Mouse (Mus musculus) 3134 (cell line): ENCODE measurements at regions not wholly inside any gene's neighbourhood (a gene's known extent, or its start where the extent isn't known, plus 50 kb on each side); places are given as distances from the start of the nearest gene placed in this dataset.

Experiments
- DNase-seq: peaks from one replicate; pipeline ENCODE4 v3.0.0-alpha.2; 2011; ENCODE audit warnings: low spot score; ENCODE audit not compliant: insufficient read length; ENCODE audit errors: extremely low read depth

DNA sequence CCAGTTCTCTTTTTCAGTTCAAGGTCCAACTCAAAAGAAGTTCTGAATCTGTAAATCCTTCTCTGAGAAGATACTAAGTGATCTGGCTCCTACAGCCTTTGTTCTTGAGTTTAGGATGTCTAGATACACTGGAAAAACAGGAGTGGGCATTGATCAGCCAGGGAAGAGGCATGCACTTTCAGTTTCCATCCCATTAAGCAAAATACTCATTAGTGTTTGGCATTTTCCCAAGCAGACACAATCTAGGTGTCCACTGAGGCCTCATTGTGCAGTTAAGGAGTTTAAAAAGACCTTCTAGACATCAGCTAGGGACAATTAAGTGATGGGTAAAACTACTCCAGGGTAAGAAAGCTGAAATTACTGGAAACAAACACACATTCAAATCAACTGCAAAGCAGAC lies 74.3 kb upstream of the Zfp770 start:
- DNase-seq = no peak

DNA sequence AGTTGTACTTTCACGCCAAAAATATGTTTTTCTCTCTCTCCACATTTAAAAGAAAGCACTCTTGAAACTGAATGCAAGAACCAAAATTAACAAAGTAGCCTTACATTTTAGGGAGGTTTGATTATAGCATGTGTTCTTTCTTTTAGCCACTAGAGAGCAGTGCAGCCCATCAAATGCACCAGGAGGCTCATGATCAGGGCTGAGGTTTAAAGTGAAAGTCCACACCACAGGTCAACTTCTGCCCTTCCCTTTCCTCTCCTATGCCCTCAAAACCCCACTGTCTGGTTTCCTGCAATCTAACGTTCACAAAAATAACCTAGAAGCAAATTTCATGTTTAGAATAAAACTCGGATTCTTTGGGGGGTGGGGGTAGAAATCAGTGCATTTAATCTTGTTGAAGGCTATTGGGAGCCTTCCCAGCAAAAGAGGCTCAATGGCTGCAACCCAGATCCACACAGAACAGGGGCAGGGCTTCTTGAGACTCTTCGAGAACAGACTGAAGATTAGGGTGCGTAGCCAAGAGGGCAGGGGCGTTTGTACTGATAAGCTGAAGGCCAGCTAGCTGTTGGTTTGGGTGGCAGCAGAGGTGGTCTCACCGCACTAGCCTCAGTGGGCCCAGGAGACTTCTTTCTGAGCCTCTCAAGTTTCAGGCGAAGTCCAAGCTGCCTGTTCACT lies 59.3 kb upstream of the Zfp770 start:
- DNase-seq = peak; percentile 34

DNA sequence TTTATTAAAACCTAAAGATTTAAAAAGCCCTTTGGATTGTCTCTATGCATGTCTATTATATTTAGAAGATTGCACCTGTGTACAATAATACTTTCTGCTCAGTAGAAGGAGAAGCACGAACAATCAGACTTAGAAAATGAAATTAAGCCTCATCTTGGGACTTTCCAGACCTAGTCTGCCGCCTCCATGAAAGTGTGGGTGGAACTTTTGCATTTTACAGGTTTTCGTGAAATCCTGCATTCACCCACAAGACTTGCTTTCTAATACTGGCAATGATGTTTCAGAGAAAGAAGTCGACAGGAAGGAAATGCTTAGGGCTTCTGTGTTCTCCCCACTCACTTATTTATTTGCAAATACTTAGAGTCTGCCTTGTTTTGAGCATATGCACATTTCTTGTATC lies 58.3 kb upstream of the Zfp770 start:
- DNase-seq = no peak
